Mouse (Mus musculus) liver, embryonic 14.5 days (tissue): ENCODE measurements at regions not wholly inside any gene's neighbourhood (a gene's known extent, or its start where the extent isn't known, plus 50 kb on each side); places are given as distances from the start of the nearest gene placed in this dataset.
A peak's percentile ranks its signal among the peaks of the same experiment; 100 is the strongest.

Experiments used
- ATAC-seq: fragments of 200-750 bp; cut with Nextera tagmentation; 2 replicates; pipeline ENCODE4 v1.8.0; 2017; ENCODE audit warnings: moderate number of reproducible peaks, mild to moderate bottlenecking, moderate library complexity; ENCODE audit not compliant: insufficient read depth
- DNase-seq, 3 experiments: peaks; one replicate each; pipeline ENCODE4 v3.0.0-alpha.2; 2012 to 2013; ENCODE audit warnings: low read depth in 3 of 3, low spot score in 3 of 3
- H3K27ac ChIP-seq: fragments of 300-500 bp; sonication (generic); 2 replicates; pipeline ENCODE4 v1.5.1; 2014; ENCODE audit warnings: moderate library complexity, mild to moderate bottlenecking, control low read depth, inconsistent platforms
- H3K27me3 ChIP-seq: fragments of 300-500 bp; sonication (generic); 2 replicates; pipeline ENCODE4 v1.6.1; 2014; ENCODE audit warnings: mild to moderate bottlenecking, low read length, moderate library complexity; ENCODE audit not compliant: control insufficient read depth, insufficient read depth
- H3K36me3 ChIP-seq: fragments of 300-500 bp; sonication (generic); replicated peaks from 2 replicates; pipeline ENCODE4 v1.6.1; 2014; ENCODE audit warnings: low read depth; ENCODE audit not compliant: control insufficient read depth, insufficient read depth
- H3K4me1 ChIP-seq, 2 experiments: fragments of 200-500 bp in 1 of 2; fragments of 300-500 bp in 1 of 2; sonication (generic) in 1 of 2; replicated peaks; 2 replicates each; pipeline ENCODE4 v1.6.1; 2012 to 2014; ENCODE audit warnings: antibody characterized with exemption in 1 of 2, inconsistent platforms in 1 of 2, low read length in 1 of 2; ENCODE audit not compliant: control insufficient read depth in 2 of 2, insufficient read depth in 2 of 2
- H3K4me2 ChIP-seq: fragments of 300-500 bp; sonication (generic); 2 replicates; pipeline ENCODE4 v1.6.1; 2014; ENCODE audit warnings: low read depth, mild to moderate bottlenecking, control low read depth, moderate library complexity
- H3K4me3 ChIP-seq, 2 experiments: fragments of 200-500 bp in 1 of 2; fragments of 300-500 bp in 1 of 2; sonication (generic) in 1 of 2; 2 replicates each; pipeline ENCODE4 v1.5.1; 2012 to 2014; ENCODE audit warnings: low read depth in 2 of 2, low read length in 2 of 2, mild to moderate bottlenecking in 2 of 2, control low read depth in 1 of 2, inconsistent platforms in 1 of 2, moderate library complexity in 1 of 2; ENCODE audit not compliant: insufficient read depth in 1 of 2
- H3K9ac ChIP-seq: fragments of 300-500 bp; sonication (generic); replicated peaks from 2 replicates; pipeline ENCODE4 v1.6.1; 2014; ENCODE audit warnings: mild to moderate bottlenecking, control low read depth, moderate library complexity
- H3K9me3 ChIP-seq: fragments of 300-500 bp; sonication (generic); 2 replicates; pipeline ENCODE4 v1.6.1; 2016; ENCODE audit warnings: low read length, mixed read lengths; ENCODE audit not compliant: control insufficient read depth
- CTCF ChIP-seq: IDR thresholded peaks from 2 replicates; pipeline ENCODE4 v1.5.1; 2016; ENCODE audit warnings: antibody characterized with exemption, low read depth, control low read depth
- EP300 ChIP-seq: IDR thresholded peaks from 2 replicates; pipeline ENCODE4 v1.6.1; 2016; ENCODE audit warnings: antibody characterized with exemption, low read depth
- WGBS: fragments of 180-500 bp; shearing (Covaris S2); extraction: QIAGEN DNeasy Blood & Tissue Kit; methylation state at CpG from one replicate; pipeline ENCODE4 v1.1.7; 2014; ENCODE audit not compliant: insufficient replicate concordance; 5-methylcytosine and 5-hydroxymethylcytosine counted together

GRCm38 (mm10) chr10:83992577-83993305, 270.1 kb downstream of the 1500009L16Rik start:
- no peak for ATAC-seq
- H3K27me3 ChIP-seq, result no peaks in the 10 kb centered on the region

GRCm38 (mm10) chr10:83995026-83995600, 272.4 kb downstream of the 1500009L16Rik start:
- no peak overlapping the region for H3K9ac ChIP-seq
- H3K4me2 ChIP-seq, result no peak overlapping the region
- H3K27me3 ChIP-seq, result no peaks in the 10 kb centered on the region
- peaks cover 0 to 13% of the 10 kb centered on the region in 2 experiments; a peak in 2 of 4 replicates for H3K4me1 ChIP-seq
- no peak for DNase-seq
- H3K4me3 ChIP-seq, result no peak overlapping the region
- no peak overlapping the region for H3K27ac ChIP-seq
- no peaks in the 10 kb centered on the region for H3K9me3 ChIP-seq
- WGBS, result 32% methylated on average over 6 of the region's 6 CpGs
- no peak for ATAC-seq
- TF ChIP-seq CTCF (no peak), EP300 (no peak)
- H3K36me3 ChIP-seq, result no peaks in the 10 kb centered on the region

More at GRCm38 (mm10) chr10:83992577-83993305, 270.1 kb downstream of the 1500009L16Rik start:
- Histone ChIP-seq H3K4me1 (peaks cover 0 to 2% of the 10 kb centered on the region in 2 experiments; a peak in 1 of 4 replicates), H3K27ac (no peak overlapping the region), H3K4me2 (no peak overlapping the region), H3K9me3 (no peaks in the 10 kb centered on the region), H3K36me3 (no peaks in the 10 kb centered on the region), H3K9ac (no peak overlapping the region), H3K4me3 (no peak overlapping the region)
- TF ChIP-seq EP300 (no peak), CTCF (no peak)
- 43% methylated on average over 11 of the region's 11 CpGs for WGBS
- no peak for DNase-seq

- Histone ChIP-seq H3K27ac (no peak overlapping the region), H3K27me3 (no peaks in the 10 kb centered on the region), H3K4me2 (no peak overlapping the region), H3K9me3 (no peaks in the 10 kb centered on the region), H3K9ac (no peak overlapping the region), H3K4me1 (peaks cover 0 to 13% of the 10 kb centered on the region in 2 experiments; a peak in 2 of 4 replicates), H3K36me3 (no peaks in the 10 kb centered on the region), H3K4me3 (no peak overlapping the region)
- WGBS, result 28% methylated on average over 4 of the region's 4 CpGs
- TF ChIP-seq EP300, result no peak
- TF ChIP-seq CTCF, result no peak
- ATAC-seq, result no peak
- no peak for DNase-seq
Measured at GRCm38 (mm10) chr10:83995913-83996312, 273.2 kb downstream of the 1500009L16Rik start.

GRCm38 (mm10) chr10:83996489-83996888, 273.8 kb downstream of the 1500009L16Rik start:
- ATAC-seq (no peak), DNase-seq (no peak)
- H3K36me3 ChIP-seq, result no peaks in the 10 kb centered on the region
- H3K4me3 ChIP-seq, result no peak overlapping the region
- H3K27ac ChIP-seq, result no peak overlapping the region
- H3K4me1 ChIP-seq, result peaks cover 0 to 13% of the 10 kb centered on the region in 2 experiments; a peak in 2 of 4 replicates
- no peaks in the 10 kb centered on the region for H3K9me3 ChIP-seq
- WGBS, result 67% methylated on average over 2 of the region's 2 CpGs
- no peak overlapping the region for H3K9ac ChIP-seq
- no peak overlapping the region for H3K4me2 ChIP-seq
- no peaks in the 10 kb centered on the region for H3K27me3 ChIP-seq
- TF ChIP-seq CTCF, result peak; percentile 34
- TF ChIP-seq EP300, result no peak

- no peak for TF ChIP-seq EP300
- no peak for TF ChIP-seq CTCF
- H3K4me2 ChIP-seq, result no peak overlapping the region
- no peaks in the 10 kb centered on the region for H3K36me3 ChIP-seq
- 62% methylated on average over 7 of the region's 7 CpGs for WGBS
- no peak overlapping the region for H3K4me3 ChIP-seq
- H3K9me3 ChIP-seq, result no peaks in the 10 kb centered on the region
- DNase-seq, result no peak
- H3K27me3 ChIP-seq, result no peaks in the 10 kb centered on the region
- no peak for ATAC-seq
- H3K27ac ChIP-seq, result no peak overlapping the region
- H3K9ac ChIP-seq, result no peak overlapping the region
- peaks cover 0 to 11% of the 10 kb centered on the region in 2 experiments; a peak in 2 of 4 replicates for H3K4me1 ChIP-seq
Measured at GRCm38 (mm10) chr10:84000436-84001208, 278.0 kb downstream of the 1500009L16Rik start.
